Mouse (Mus musculus) ES-E14 (cell line): ENCODE data around the gene Zdhhc3. TPM values are rescaled to one million over a fixed set of nuclear protein-coding genes. Genes with fewer than 3 reads are reported as not detected.

Source experiments
- DNase-seq: peaks from one replicate; pipeline ENCODE4 v3.0.0-alpha.2; 2013; ENCODE audit warnings: low read depth, low spot score
- H3K27ac ChIP-seq: 2 replicates; pipeline ENCODE4 v1.5.1; 2012; ENCODE audit warnings: low read depth, mild to moderate bottlenecking, low read length, moderate library complexity, mixed read lengths; ENCODE audit not compliant: poor library complexity, insufficient read depth, severe bottlenecking
- H3K36me3 ChIP-seq: 2 replicates; pipeline ENCODE4 v1.6.1; 2012; ENCODE audit warnings: mild to moderate bottlenecking, low read length, moderate library complexity, mixed read lengths; ENCODE audit not compliant: control insufficient read depth, poor library complexity, insufficient read depth, severe bottlenecking
- H3K4me1 ChIP-seq, 2 experiments: fragments of 150-350 bp in 1 of 2; sonication (generic) in 1 of 2; 2 replicates each; pipeline ENCODE4 v1.6.1; 2012; ENCODE audit warnings: low read length in 2 of 2, mild to moderate bottlenecking in 1 of 2, mixed read lengths in 1 of 2; ENCODE audit not compliant: control insufficient read depth in 2 of 2, insufficient read depth in 2 of 2, poor library complexity in 1 of 2
- H3K4me3 ChIP-seq, 2 experiments: fragments of 150-350 bp in 1 of 2; sonication (generic) in 1 of 2; 2 replicates each; pipeline ENCODE4 v1.5.1; 2012; ENCODE audit warnings: low read length in 2 of 2, low read depth in 1 of 2, mild to moderate bottlenecking in 1 of 2, mixed read lengths in 1 of 2; ENCODE audit not compliant: insufficient read depth in 1 of 2, poor library complexity in 1 of 2, severe bottlenecking in 1 of 2
- H3K9ac ChIP-seq: 2 replicates; pipeline ENCODE4 v1.6.1; 2012; ENCODE audit warnings: low read depth, mild to moderate bottlenecking, low read length, mixed read lengths; ENCODE audit not compliant: poor library complexity, insufficient read depth, severe bottlenecking
- H3K9me3 ChIP-seq: fragments of 150-350 bp; sonication (generic); 2 replicates; pipeline ENCODE4 v1.6.1; 2012; ENCODE audit warnings: low read depth, mild to moderate bottlenecking, low read length; ENCODE audit not compliant: control insufficient read depth, insufficient read depth
- CHD2 ChIP-seq: IDR thresholded peaks from 2 replicates; pipeline ENCODE4 v1.6.1; 2014; ENCODE audit warnings: mild to moderate bottlenecking, low read depth, low read length, inconsistent platforms
- HCFC1 ChIP-seq: IDR thresholded peaks from 2 replicates; pipeline ENCODE4 v1.6.1; 2012; ENCODE audit warnings: low read length, inconsistent platforms, borderline replicate concordance; ENCODE audit not compliant: insufficient read depth
- MAFK ChIP-seq: IDR thresholded peaks from 2 replicates; pipeline ENCODE4 v1.6.1; 2014; ENCODE audit warnings: mild to moderate bottlenecking, low read depth, low read length, inconsistent platforms; ENCODE audit not compliant: insufficient read depth
- ZC3H11A ChIP-seq: IDR thresholded peaks from 2 replicates; pipeline ENCODE4 v1.6.1; 2012; ENCODE audit warnings: low read depth, mild to moderate bottlenecking, inconsistent platforms, low read length, borderline replicate concordance
- ZNF384 ChIP-seq: IDR thresholded peaks from 2 replicates; pipeline ENCODE4 v1.6.1; 2012; ENCODE audit warnings: low read depth, low read length, inconsistent platforms
- in situ Hi-C, 2 experiments: fragments of 600-800 bp; cut with MboI; formaldehyde crosslinking; loops; one replicate each; pipeline ENCODE4 v1.15.1; 2025; ENCODE audit warnings: low sequenced_read_pairs in 2 of 2, inconsistent platforms in 1 of 2; ENCODE audit not compliant: unreplicated experiment in 2 of 2
- total RNA-seq: library from RNA; depleted of rRNA; stranded (reverse); fragments of 300-350 nt; gene quantifications from 2 replicates; pipeline ENCODE4 v1.2.3, GENCODE M21; 2012

The Zdhhc3 gene
- total RNA-seq, 1 experiment: 36.6 TPM

- in situ Hi-C loops: no loop called here
- H3K9me3 ChIP-seq: no peaks in the 10 kb centered on the region
- no peak for TF ChIP-seq MAFK
- TF ChIP-seq ZC3H11A: no peak
- TF ChIP-seq ZNF384: no peak
- TF ChIP-seq HCFC1: no peak
- no peak for TF ChIP-seq CHD2
- peaks cover 33% of the 10 kb centered on the region for H3K36me3 ChIP-seq
- DNase-seq: no peak
- H3K9ac ChIP-seq: no peak overlapping the region
- no peaks in the 10 kb centered on the region for H3K4me1 ChIP-seq
- no peak overlapping the region for H3K4me3 ChIP-seq
- H3K27ac ChIP-seq: no peak overlapping the region
Measured at GRCm38 (mm10) chr9:123099631-123100455, 13.2 kb downstream of the Zdhhc3 start.

DNA sequence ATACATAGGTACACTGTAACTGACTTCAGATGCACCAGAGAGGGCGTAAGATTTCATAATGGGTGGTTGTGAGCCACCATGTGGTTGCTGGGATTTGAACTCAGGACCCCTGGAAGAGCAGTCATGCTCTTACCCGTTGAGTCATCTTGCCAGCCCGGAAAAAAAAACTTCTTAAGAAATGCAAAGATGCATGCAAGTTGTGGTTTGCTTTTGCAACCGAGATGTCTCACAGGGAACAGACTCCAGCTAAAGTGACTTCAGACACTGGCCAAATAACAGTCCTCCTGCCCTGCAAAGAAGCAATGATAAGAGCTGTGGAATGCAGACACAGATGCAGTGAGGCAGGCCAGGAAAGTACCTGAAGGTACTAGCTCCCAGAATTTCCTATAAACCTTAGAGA is 22.2 kb downstream of the Zdhhc3 start:
- H3K36me3 ChIP-seq: peaks cover 33% of the 10 kb centered on the region
- no peak overlapping the region for H3K4me3 ChIP-seq
- no peak overlapping the region for H3K27ac ChIP-seq
- in situ Hi-C loops: no loop called here
- no peak overlapping the region for H3K9ac ChIP-seq
- no peaks in the 10 kb centered on the region for H3K4me1 ChIP-seq
- no peaks in the 10 kb centered on the region for H3K9me3 ChIP-seq
- TF ChIP-seq MAFK (no peak), CHD2 (no peak), ZNF384 (no peak), HCFC1 (no peak)
- DNase-seq: no peak

DNA sequence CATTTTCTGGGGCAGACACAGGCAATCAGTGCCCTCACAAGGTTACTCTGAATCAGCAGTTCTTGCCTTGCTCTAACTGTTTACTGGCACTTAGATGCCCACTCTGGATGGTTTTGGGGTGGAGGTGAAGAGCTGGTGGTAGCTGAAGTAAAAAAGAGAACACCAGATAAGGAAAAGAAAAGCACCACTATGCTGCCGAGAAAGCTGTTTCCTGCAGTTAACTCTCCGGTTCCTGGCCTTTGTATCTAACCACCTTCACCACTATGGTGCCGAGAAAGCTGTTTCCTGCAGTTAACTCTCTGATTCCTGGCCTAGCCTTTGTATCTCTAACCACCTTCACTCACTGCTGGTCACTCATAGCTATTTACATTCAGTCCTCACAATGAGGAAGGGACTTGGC is 25.4 kb downstream of the Zdhhc3 start:
- H3K4me1 ChIP-seq: no peaks in the 10 kb centered on the region
- no peaks in the 10 kb centered on the region for H3K9me3 ChIP-seq
- in situ Hi-C loops: no loop called here
- H3K9ac ChIP-seq: no peak overlapping the region
- DNase-seq: no peak
- TF ChIP-seq ZNF384 (no peak), CHD2 (no peak), ZC3H11A (no peak), HCFC1 (no peak), MAFK (no peak)
- H3K27ac ChIP-seq: no peak overlapping the region
- peaks cover 43% of the 10 kb centered on the region for H3K36me3 ChIP-seq
- H3K4me3 ChIP-seq: no peak overlapping the region

DNA sequence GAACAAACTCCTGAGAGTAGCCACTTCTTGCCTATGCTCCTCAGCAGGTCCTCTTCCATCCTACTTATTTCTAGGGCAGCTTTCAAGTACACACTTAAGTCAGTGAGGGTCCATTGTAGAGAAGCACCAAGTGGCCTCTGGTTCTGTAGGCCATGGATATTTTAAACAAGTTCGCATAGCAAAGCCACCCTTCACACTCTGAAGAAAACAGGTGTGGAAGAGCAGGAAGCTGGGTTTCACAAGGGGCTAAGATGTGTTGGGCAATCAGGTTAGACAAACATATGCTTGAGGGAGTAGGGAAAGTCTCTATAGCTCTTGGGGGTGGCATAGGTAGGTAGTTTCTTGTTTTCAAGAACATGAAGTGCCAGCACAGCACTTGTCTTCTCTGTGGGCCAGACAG is 27.6 kb downstream of the Zdhhc3 start:
- Histone ChIP-seq H3K9me3 (no peaks in the 10 kb centered on the region), H3K4me1 (no peaks in the 10 kb centered on the region), H3K27ac (no peak overlapping the region), H3K36me3 (peaks cover 40% of the 10 kb centered on the region), H3K9ac (no peak overlapping the region), H3K4me3 (no peak overlapping the region)
- in situ Hi-C loops: no loop called here
- no peak for TF ChIP-seq ZC3H11A
- no peak for TF ChIP-seq HCFC1
- TF ChIP-seq CHD2: no peak
- TF ChIP-seq MAFK: no peak
- no peak for TF ChIP-seq ZNF384
- no peak for DNase-seq

DNA sequence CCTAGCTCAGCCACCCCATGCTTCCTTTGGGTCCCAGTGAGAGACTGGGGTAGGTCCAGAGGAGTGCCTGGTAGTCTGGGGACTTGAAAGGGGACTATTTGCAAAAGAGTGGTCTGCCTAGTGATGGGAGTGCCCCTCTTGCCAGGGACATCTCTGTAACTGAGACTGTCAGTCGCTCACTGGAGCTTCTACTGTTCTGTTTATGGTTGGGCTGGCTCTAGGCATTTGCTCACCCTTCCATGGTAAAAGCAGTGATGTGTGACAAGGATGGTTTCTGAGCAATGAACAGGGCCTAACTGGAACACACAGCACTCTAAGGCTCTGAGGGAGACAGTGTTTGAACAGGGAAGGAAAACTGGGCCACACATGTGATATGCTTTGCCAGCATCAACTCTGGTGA is 32.2 kb downstream of the Zdhhc3 start:
- TF ChIP-seq CHD2: no peak
- TF ChIP-seq ZNF384: no peak
- no peak for TF ChIP-seq HCFC1
- no peak for TF ChIP-seq MAFK
- no peak for TF ChIP-seq ZC3H11A
- DNase-seq: no peak
- H3K36me3 ChIP-seq: peaks cover 42% of the 10 kb centered on the region
- no peak overlapping the region for H3K27ac ChIP-seq
- no peaks in the 10 kb centered on the region for H3K9me3 ChIP-seq
- H3K4me3 ChIP-seq: no peak overlapping the region
- no peaks in the 10 kb centered on the region for H3K4me1 ChIP-seq
- H3K9ac ChIP-seq: no peak overlapping the region
- in situ Hi-C loops: no loop called here
